Mouse (Mus musculus): ENCODE results near the gene Gramd4. TPM values are rescaled to one million over a fixed set of nuclear protein-coding genes. Genes with fewer than 3 reads are reported as not detected.
"Not testable (repeated sequence)": the region's sequence is repeated elsewhere in the genome, so short reads cannot be mapped to it uniquely, and the experiment has no call there.

The Gramd4 gene
- total RNA-seq, 2 experiments from 2014 or later: 35.3 to 40.2 TPM

GRCm38 (mm10) chr15:86177703-86178251 lies 120.3 kb downstream of the Gramd4 start:
- DNase-seq (ENCODE audit: low spot score in 2 of 2): not testable (repeated sequence)

DNA sequence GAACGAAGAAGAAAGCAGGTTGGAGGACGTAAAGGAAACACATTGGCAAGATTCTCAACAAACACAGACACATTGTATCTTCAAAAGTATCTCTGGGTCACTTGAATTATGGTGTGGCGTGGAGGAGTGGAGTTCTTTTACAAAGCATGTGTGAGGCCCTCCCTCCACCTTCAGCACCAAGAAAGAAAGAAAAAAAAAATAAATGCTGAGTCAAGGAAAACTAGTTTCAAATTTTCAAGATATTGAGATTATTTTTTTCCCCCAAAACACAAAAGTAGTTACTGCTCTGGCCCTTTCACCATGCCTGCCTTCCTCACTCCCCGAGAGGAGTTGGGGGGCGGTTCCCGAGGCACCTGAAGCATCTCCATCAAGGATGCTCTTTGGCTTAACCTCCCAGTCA lies 121.1 kb downstream of the Gramd4 start:
- DNase-seq (ENCODE audit: low spot score in 2 of 2): no peak

GRCm38 (mm10) chr15:86180427-86180826 lies 122.9 kb downstream of the Gramd4 start:
- no peak for DNase-seq (ENCODE audit: low spot score in 2 of 2)

- DNase-seq (ENCODE audit: low spot score in 2 of 2): not testable (repeated sequence)
These were observed 123.8 kb downstream of the Gramd4 start for GRCm38 (mm10) chr15:86181321-86181720.

- no peak for DNase-seq (ENCODE audit: low spot score in 2 of 2)
These were observed 124.5 kb downstream of the Gramd4 start for GRCm38 (mm10) chr15:86181941-86182439.

DNA sequence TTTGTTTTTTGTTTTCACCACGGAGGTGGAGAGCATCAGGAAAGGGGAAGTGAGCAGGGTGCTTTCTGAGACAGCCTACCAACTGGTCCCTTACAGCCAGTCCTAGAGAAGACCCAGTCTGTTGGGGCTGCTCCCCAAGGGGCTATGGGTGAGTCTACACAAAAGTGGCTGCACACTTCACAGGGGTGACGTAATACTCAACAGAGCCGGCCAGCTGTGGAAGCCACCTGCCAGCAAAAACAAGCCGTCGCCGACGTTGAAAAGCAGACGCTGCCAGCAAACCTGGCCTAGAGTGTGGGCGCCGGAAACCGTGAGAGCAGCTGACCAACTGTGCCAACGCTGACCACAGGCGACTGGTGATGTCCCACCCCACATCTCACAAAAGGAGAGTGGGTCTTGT lies 125.2 kb downstream of the Gramd4 start:
- DNase-seq (ENCODE audit: low spot score in 2 of 2): peak; percentile 40 to 58

DNA sequence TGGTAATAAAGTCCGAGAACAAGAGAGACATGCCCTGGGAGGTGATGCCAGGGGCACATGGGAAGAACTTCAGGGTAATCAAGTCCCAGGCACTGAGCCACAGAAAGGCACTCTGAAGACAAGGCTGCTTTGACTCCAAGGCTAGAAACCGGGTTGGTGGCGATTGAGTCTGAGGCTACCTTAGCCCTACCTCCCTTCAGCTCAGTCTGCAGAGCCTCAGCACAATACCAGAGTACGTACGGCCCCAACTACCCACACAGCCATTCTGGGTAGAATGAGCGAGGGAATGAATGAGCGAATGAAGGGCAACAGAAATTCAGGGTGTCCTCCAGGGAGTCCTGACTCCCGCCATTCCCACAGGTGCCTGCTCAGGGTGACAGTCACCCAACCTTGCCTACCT lies 126.0 kb downstream of the Gramd4 start:
- DNase-seq (ENCODE audit: low spot score in 2 of 2): no peak

DNA sequence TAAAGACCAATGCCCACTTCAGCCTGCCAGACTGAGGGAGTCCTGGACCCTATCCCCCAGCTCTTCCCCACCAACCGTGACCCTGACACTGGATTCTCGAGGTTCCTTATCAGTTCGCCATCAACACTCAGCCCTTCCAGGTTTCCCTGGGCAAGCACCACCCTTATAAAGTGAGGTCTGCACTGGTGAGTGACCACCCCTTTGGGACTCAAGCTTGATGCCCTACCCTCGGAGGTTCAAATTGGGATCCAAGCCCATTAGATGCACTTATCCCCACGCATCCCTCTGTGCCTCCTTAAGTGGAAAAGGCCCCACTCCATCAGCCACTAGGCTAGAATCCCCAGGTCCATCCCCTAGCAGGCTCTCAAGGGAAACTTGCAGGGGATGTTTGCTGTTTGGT lies 126.6 kb downstream of the Gramd4 start:
- DNase-seq (ENCODE audit: low spot score in 2 of 2): no peak

DNA sequence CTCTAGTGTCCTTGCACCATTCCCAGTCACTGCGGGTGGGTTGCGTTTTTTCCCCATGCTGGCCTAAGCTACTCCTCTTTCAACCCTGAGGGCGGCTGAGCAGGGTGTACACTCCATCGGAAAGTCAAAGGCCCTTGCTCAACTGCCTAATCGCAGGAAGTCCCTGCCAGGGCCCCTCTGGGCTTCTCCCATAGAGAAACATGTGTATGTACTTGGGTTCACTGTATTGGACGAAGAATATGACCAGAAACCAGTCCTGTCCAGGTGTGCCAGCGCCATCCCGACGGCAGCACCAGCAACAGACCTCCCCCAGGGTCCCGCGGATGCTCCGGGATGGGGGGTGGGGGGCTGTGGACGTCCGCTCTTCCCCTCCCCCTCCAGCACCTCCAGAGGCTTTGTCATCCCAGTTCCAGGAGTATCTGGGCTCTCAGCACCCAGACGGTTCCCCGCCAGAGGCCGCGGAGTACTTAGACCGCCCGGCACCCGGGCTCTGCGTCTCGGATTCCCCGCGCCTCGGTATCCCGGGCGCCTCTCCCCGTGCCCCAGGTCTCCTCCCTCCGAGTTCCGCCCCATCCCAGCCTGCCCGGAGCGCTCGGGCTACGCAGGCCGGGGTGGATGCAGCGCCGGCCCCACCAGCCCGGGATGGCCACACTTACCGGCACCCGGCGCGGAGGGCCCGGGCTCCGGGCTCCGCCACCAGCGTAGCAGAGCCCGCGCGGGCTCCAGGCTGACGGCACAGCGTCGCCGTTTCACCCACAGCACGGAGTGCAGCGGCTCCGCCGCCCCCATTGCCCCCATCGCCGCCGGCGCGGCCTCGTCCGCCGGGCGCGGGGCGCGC lies 127.6 kb downstream of the Gramd4 start:
- peak; percentile 54 to 67 for DNase-seq (ENCODE audit: low spot score in 2 of 2)

DNA sequence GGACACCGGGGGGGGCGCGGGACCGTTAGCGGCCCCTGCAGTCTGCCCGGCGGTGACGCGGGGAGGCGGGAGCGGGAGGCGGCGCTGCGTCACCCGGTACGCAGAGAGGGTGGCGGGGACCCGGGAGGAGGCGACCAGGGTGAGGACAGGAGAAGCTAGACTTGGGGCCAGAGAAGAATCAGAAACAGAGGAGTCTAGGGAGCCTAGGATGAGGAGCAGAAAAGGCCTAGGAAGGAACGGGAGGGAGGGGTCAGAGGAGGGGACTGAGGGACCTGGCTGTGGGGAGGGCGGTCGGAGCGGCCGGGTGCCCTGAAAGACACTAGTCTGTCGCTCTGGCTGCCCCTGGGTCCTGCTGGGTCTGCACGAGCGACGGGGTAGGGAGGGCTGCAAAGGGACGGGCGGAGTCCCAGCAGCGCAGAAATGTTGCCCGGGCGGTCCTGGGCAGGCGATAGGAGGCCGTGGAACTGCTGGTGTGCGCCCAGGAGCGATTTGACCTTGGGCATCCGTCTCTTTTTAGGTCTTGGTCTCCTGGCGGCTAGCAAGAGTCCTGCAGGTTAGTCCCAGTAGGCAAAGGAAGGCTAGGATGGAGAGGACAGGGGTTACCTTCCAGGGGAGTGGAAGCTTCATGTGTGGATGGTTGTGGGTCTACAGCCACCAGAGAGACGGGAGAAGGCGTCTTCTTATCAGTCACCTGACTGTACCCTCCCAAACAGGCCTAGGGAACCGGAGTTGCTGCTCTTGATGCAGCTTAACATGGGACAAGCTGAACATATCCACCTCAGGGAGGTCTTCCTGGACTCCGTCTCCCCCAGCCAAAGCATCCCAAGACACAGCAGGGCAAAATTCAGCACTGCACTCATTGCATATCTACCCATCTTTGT lies 128.4 kb downstream of the Gramd4 start, which contains the start of gene Cerk:
Gene Cerk, minus strand, starts transcription at position 453 of the 881 bp plus-strand sequence.
- peak; percentile 81 to 85 for DNase-seq (ENCODE audit: low spot score in 2 of 2)

DNA sequence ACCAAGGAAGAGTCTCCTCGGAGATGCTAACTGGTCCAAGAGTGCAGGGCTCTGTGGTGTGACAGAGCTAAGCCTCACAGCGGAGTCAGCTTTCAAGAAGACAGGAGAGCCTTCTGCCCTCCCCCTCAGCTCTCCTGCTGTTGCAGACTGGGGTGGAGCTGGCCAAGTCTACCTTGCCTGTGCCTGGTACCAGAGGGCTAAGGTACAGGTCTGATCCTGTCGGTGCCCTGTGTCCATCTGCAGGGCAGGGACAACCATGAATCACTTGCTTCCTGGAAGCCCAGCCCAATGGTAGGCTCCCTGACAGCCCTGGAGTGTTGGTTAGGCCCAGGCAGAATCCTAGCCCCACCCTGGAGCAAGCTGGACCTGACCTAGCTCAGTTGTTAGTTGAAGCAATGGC lies 129.2 kb downstream of the Gramd4 start:
- no peak for DNase-seq (ENCODE audit: low spot score in 2 of 2)

Other genes with a start within 250 kb of the Gramd4 start
- 10 to 100 TPM; 25.7 to 26.5 TPM for gene Cdpf1, start 246.0 kb upstream of the Gramd4 start, total RNA-seq (2021)
- gene Pkdrej, start 236.0 kb upstream of the Gramd4 start, total RNA-seq (2021): under 1 TPM; 0.42 to 0.43 TPM
- 1 to 10 TPM; 6.1 to 6.4 TPM for gene Ttc38, start 225.4 kb upstream of the Gramd4 start, total RNA-seq (2021)
- gene Gtse1, start 197.9 kb upstream of the Gramd4 start, total RNA-seq (2021): 1 to 10 TPM; 1.9 to 2.3 TPM
- 10 to 100 TPM; 35.6 to 44.8 TPM for gene Trmu, start 178.4 kb upstream of the Gramd4 start, total RNA-seq (2021)
- gene Celsr1, start 23.9 kb upstream of the Gramd4 start, total RNA-seq (2021): 1 to 10 TPM; 6.7 to 7.4 TPM
- 10 to 100 TPM; 38.8 to 41.0 TPM for gene Cerk, start 128.4 kb downstream of the Gramd4 start, total RNA-seq (2021)
- gene Tbc1d22a, start 156.8 kb downstream of the Gramd4 start, total RNA-seq (2021): 10 to 100 TPM; 25.1 to 25.2 TPM